Mouse (Mus musculus): Measurements from ENCODE around the gene Hipk2. TPM values are rescaled to one million over a fixed set of nuclear protein-coding genes. Genes with fewer than 3 reads are reported as not detected.

Gene Hipk2
- total RNA-seq, 1 experiment from 2014 or later = 17.6 TPM

DNA sequence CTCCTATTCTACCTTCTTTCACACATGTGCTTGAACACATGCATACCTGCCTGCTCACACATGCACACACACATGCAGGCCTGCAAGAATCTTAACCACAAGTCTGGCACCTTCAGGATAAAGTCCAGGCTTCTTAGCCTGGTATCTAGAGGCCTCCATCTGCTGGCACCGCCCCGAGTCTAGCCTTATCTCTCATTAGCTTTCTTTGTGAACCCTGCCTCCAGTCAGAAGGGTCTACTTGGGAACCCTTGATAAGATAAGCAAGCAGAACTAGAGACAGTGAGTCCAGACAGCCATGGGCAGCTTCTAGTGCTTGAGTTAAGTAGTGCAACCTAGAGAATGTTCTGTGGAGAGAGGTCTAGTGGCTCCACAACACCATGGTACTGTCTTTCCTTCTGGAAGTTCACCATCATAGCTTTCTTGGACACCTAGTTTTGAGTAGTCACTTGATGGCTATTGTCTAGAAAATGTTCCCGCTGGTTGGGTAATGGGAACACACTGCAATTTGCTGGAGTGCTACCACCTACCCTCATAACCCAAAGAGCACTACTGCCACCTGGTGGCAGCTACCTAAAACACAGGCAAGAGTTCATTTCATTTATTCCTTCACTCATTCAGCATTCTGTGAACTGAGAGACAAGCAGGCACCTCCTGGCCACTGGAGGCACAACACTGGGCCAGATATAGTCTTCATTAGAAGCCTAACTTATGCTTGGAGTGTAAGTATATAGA is 35.0 kb upstream of the Hipk2 start:
- peak; percentile 77 for ATAC-seq (ENCODE audit: extremely low read depth, insufficient number of reproducible peaks, low FRiP score, poor library complexity, severe bottlenecking)

DNA sequence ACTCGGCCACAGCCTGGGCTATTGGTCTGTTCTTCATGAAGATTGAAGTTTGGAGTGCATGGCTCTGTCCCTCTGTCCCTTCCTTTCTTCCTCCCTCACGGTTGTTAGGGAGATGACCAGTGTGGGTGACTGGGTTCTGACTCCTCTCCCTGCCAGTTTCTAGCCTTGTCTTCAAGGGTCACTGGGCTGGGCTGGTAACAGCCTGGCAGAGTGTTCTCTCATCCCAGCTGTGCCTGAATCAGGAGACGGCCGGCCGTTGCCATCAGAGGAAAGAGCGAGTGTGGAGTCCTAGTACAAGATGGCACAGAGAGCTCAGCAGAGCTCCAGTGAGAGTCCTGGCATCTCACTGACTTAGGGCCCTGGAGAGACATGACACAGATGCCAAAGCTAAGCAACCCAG is 32.4 kb upstream of the Hipk2 start:
- no peak for ATAC-seq (ENCODE audit: extremely low read depth, insufficient number of reproducible peaks, low FRiP score, poor library complexity, severe bottlenecking)

DNA sequence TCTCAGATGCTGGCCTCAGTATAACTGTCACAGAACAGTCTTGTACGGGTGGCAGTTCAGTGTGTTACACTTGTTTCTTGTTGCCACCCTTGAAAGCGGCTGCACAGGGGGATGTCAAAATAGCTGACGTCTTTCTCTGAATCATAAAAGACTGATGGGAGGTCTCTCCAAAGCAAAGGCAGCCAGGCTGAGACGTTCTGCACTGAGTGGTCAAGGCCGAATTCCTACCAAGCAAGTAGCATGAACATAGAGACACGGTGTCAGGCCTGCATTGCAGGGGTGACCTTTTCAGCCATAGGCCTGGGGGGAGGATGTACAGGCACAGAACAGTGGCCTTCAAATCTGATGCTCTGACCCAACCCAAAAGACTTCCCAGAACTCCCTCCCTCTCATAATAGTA is 30.0 kb upstream of the Hipk2 start:
- ATAC-seq (ENCODE audit: extremely low read depth, insufficient number of reproducible peaks, low FRiP score, poor library complexity, severe bottlenecking) = no peak

DNA sequence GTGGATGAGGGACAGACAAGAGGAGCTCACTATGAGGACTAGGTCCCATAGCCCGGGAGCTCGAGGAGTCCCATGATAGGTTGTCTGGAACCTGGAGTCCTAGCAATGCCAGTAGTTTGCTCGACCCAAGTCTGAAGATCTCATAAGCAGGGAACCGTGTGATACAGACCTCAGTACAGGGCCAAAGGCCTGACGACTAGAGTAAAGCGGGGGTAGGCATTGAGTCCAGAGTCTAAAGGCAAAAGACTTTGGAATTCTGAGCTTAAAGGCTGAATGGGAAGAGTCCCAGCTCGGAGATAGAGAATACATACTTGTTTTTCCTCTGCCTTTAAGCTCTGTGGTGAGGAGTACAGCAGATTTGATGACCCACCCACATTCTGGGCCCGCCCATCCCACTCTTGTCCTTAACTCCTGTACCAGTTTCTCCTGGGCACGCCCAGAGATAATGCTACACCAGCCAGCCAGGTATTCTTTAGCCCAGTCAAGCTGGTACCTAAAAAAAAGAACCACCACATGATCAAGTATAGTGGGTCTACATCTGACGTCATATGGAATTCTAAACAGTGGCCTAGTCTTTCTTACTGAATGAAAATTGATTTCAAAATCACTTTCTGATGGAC is 27.0 kb upstream of the Hipk2 start:
- ATAC-seq (ENCODE audit: extremely low read depth, insufficient number of reproducible peaks, low FRiP score, poor library complexity, severe bottlenecking) = no peak

DNA sequence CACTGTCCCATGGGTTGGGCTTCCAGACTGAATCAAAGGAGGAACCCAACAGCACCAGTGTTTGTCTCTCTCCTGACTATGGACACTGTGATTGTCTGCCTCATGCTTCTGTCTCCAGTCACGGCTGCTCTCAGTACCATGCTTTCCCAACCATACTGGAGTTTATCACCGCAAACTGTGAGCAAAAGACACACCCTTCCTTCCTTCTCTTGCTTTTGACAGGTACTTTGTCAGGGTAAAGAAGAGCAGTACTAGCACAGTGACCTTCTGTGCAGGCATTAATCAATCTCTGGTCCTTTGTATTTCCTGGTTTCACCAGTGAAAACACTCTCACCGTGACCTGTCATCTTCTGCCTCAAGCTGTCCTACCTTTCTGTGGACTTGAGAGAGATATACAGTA is 25.7 kb upstream of the Hipk2 start:
- ATAC-seq (ENCODE audit: extremely low read depth, insufficient number of reproducible peaks, low FRiP score, poor library complexity, severe bottlenecking) = no peak

DNA sequence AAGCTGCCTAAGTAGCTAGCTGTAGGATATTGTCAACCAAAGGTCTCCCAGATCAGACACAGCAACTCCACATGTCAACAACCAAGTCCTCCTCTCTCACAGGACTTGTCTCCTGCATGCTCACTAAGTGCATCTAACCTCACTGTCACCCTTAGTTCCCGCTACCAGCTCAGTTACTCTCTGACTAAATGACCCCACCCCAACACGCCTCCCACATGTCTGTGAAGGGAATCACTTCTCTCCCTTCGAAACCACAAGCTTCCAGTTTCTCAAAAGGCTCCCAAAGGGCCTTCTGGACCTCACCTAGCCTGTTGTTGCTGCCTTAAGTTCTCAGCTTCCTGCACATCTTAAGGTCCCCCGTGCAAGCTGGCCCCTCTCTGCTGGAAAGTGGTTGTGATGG is 25.2 kb upstream of the Hipk2 start:
- ATAC-seq (ENCODE audit: extremely low read depth, insufficient number of reproducible peaks, low FRiP score, poor library complexity, severe bottlenecking) = no peak

DNA sequence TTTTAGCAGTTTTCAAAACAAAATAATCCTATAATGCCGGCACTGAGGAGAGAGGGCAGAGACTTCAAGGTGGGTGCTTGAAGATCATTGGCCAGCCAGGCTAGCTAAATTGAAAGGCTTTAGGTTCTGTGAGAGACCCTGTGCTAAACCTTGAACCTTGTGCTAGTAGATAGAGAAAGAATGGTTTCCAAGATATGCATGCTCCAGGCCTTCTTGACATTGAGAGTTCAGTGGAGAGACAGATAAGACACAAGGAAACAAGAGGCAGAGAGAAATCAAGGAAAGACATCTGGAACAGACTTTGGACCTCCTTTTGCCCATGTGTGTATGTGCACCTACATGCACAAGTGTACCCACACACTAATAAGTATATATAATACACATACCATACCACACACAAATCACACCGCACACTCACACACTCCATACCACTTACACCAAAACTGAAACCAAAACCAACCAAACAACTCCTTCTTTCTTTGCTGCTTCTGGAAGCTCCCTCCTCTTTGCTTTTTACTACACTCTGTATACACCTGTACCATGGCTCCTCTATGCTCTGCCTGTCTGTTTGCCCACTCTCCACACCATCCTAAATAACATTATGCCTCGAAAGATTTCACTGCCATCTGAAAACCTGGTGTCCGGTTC is 24.6 kb upstream of the Hipk2 start:
- ATAC-seq (ENCODE audit: extremely low read depth, insufficient number of reproducible peaks, low FRiP score, poor library complexity, severe bottlenecking) = no peak; the same call in 1 of the 2 replicates

DNA sequence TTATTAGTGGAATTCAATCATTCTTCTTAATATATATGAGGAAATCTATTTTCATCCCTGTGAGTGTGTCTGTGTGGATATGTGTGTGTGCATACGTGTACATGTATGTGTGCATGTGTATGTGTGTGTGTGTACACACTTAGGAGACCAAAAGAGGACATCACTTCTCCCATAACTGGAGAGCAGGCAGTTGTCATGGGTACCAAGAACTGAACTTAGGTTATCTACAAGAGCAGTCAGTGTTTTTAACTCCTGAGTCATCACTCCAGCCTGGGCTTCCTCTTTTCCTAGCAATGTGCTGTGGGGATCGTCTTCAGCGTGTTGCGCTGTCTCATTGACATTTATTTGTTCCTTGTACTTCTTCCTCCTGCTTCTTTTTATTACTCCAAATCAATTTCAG is 24.1 kb upstream of the Hipk2 start:
- peak; percentile 74; the same call in 1 of the 2 replicates for ATAC-seq (ENCODE audit: extremely low read depth, insufficient number of reproducible peaks, low FRiP score, poor library complexity, severe bottlenecking)

DNA sequence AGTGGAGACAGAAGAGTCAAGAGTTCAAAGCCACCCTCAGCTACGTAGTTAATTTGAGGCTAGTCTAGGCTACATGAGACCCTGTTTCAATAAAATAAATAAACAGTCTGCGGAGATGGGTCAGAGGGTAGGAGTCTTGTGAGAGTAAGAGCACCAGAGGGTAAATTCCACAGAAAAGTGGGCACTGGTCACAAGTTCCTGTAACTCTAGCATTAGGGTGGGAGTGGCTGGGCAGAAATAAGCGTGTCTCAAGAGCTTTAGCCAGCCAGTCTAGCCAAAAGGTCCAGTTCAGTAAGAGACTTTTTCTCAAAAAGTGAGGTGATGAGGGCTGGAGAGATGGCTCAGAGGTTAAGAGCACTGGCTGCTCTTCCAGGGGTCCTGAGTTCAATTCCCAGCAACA is 17.6 kb upstream of the Hipk2 start:
- no peak for ATAC-seq (ENCODE audit: extremely low read depth, insufficient number of reproducible peaks, low FRiP score, poor library complexity, severe bottlenecking)

DNA sequence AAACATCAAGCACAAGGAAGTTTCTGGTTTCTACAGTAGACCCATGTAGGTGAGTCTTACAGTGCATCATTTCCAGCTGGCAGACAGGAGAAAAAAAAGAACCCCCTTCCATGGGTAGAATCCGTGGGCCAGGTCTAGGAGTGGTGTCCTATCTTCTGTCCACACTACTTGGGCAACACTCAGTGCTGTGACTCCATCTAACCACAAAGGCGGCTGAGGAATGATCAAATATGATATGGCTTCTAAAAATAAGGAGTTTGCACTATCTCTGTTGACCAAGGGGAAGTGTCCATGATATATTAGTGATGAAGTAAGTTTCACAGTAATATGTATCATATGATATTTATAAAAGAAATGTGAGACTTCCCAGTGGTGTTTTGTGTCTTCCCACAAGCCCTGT is 16.1 kb upstream of the Hipk2 start:
- no peak for ATAC-seq (ENCODE audit: extremely low read depth, insufficient number of reproducible peaks, low FRiP score, poor library complexity, severe bottlenecking)

DNA sequence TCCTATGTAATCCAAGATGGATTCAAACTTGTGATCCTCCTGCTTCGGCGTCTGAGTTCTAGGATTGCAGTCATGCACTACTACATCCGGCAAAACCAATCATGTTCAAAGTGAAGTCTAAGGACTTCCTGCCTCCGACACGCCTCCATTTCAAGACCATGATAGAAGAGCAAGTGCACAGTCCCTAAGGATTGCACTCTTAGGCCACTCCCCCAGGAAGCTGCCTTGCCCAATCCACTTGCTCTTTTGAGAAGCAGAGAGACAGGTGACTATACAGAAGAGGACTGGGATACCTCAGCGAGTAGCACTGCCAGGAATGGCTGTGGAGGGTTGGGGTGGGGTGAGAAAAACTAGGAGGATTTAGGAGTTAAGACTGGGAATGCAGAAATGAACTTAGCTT is 13.2 kb upstream of the Hipk2 start:
- ATAC-seq (ENCODE audit: extremely low read depth, insufficient number of reproducible peaks, low FRiP score, poor library complexity, severe bottlenecking) = no peak

DNA sequence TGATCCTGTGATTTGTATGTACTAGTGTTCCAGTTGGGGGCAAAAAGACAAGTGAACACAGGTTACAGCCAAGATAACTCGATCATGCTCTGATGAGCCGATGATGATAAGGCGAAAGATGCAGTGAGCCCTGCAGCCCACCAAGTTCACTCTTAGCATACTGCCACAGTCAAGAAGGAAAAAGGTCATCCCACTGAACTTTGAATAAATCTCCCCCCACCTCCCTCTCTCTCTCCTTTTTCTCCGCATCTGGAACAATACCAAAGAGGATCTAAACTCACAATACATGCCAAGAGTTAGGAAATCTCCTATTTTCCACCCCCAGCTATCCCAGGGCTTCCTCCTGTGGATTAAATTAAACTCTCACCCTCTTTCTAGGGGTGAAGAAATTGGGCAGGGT is 11.5 kb upstream of the Hipk2 start:
- ATAC-seq (ENCODE audit: extremely low read depth, insufficient number of reproducible peaks, low FRiP score, poor library complexity, severe bottlenecking) = no peak

DNA sequence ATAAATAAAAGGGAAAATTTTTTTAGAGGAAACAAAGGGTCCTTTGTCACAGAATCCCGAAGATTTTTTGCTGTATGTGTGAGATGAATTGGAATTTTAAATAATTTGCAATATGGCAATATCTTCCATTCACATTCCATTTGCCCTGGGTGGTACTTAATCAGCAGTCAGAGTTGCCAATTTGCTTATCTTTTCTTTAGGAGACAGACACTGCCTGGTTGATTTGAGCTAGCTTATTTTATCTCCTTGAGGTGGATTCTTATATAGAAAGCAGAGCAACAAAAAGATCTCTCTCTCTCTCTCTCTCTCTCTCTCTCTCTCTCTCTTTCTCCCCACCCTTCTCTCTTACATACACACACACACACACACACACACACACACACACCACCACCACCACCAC is 9.2 kb upstream of the Hipk2 start:
- no peak for ATAC-seq (ENCODE audit: extremely low read depth, insufficient number of reproducible peaks, low FRiP score, poor library complexity, severe bottlenecking)

DNA sequence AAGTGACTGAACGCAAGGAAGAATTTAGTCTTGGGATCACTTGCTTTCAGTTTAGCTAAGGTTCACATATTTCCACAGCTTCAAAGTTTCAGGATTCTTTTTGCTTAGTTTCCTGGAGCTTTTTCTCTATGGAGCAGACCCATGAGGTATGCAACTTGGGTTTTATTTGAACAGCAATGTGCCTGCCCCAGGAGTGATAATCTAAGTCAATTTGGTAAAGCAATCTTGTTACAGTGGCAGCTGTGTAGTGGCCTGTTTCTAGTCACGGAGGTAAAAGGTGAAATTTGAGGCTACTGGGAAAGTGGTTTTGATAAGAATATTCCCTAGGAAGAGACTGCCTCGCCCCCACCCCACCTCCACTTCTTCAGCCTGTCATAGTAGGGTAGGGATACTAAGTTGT is 8.5 kb upstream of the Hipk2 start:
- ATAC-seq (ENCODE audit: extremely low read depth, insufficient number of reproducible peaks, low FRiP score, poor library complexity, severe bottlenecking) = no peak

DNA sequence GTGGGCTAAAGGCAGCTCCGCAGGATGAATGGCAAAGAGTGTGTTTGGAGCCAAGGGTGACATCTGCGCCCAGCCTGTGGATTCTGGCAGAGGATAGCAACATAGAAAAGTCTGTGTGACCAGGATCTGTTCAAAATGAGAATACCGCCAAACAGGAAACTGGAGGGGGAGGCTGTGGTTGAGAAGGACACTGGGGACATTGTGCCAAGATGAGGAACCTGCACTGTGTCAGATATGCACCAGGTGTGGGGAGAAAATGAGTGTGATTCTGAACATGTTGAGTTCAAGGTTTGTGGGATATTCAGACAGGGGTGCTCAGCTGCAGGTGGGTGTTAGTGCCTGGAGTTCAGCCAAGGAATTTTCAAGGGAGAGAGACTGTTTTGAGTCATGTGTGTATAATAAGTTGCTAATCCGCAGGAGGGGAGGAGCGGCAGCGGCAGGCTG is 6.8 kb upstream of the Hipk2 start:
- ATAC-seq (ENCODE audit: extremely low read depth, insufficient number of reproducible peaks, low FRiP score, poor library complexity, severe bottlenecking) = no peak

DNA sequence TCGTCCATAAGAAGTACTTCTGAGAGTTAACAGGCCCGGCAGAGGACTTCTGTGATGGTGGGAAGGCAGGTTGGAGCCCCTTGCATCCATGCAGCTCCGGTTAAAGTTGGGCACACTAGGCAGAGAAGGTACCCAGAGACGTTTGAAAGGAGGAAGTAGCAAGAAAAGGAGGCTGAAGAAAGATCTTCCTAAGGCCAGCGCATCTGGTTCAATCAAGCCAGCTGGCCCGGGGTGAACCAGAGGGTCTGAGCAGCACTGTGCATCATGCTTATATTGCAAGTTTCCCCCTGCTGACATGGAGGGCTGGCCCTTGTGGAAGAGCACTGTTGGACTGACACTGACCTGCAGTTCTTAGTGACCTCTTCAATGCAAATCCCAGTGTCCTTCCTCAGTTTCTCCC is 6.0 kb upstream of the Hipk2 start:
- no peak for ATAC-seq (ENCODE audit: extremely low read depth, insufficient number of reproducible peaks, low FRiP score, poor library complexity, severe bottlenecking)

DNA sequence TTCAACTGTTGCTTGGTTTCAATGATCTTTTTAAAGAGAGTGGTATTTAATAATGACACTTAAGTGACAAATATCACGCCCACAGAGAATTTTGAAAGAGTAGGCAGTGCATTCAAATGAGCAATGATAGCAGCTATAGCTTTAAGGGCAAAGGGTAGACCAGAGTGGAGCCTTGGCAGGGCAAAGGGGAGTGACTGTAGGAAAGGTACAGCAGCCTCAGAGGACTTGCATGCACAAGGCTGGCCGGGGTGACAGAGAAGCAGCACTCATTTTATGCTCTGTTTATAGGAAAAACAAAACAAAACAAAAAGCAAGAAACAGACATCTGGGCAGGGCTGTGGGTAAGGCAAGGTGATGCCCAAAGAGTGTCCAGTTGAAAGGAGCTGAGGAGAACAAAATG is 5.5 kb upstream of the Hipk2 start:
- no peak for ATAC-seq (ENCODE audit: extremely low read depth, insufficient number of reproducible peaks, low FRiP score, poor library complexity, severe bottlenecking)

DNA sequence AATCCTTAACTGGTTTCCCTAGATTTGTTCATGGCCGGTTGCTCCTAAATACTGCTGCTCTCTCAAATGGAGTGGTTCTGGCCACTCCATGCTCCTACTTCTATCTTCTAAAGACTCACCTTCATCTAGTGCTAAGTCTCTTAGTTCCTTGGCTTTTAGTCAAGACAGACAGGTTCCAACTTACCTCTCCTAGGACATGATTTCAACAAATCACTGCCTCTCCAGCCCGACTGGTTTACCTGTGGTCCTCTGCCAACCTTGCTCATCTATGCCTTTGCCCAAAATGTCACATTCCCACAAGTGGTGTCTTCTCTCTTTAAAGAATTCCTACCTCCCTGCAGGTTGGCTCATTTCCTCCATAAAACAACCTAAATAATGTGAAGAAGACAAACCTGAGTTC is 1.7 kb upstream of the Hipk2 start:
- no peak for ATAC-seq (ENCODE audit: extremely low read depth, insufficient number of reproducible peaks, low FRiP score, poor library complexity, severe bottlenecking)

DNA sequence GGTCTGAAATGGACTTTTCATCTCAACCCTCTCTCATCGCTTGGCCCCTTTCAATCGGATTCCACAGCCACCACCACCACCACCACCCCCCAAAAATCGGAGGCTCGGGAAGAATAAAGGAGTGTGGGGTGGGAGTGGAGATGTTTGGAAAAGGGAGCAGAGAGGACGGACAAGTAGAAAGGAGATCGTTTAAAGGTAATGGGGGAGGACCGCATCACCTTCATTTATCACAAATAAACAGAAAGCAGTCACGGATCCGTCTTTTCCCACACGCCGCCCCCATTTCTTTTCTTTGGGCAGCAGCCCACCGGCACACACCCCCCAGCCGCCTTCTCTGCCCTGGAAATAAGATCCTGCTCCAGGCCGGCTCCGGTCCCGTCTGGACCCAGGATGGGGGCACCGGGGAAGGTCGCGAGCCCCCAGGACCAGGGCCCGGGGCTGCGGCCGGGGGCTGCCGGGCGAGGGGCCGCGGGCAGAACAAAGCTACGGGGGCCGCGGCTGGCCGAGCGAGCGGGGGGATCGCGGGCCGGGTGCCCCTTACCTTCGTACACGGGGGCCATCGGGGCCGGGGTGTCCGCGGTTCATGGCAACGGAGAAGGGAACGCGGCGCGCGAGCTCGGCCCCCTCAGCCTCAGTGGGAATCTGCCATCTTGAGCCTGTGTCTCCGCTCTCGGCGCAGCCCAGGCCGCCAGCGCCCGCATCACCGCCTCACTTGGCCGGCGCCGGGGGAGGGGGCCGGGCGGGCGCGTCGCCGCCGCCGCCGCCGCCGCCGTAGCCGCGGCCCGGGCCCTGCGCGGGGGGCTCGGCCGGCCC is 501 bp downstream of the Hipk2 start, which contains the start of gene Tbxas1:
Tbxas1 (plus strand) TSS at position 147 of the 813 bp plus-strand sequence.
- ATAC-seq (ENCODE audit: extremely low read depth, insufficient number of reproducible peaks, low FRiP score, poor library complexity, severe bottlenecking) = no peak
